ENCODE assay signal across 8 mouse cellular contexts in the genomic region with DNA sequence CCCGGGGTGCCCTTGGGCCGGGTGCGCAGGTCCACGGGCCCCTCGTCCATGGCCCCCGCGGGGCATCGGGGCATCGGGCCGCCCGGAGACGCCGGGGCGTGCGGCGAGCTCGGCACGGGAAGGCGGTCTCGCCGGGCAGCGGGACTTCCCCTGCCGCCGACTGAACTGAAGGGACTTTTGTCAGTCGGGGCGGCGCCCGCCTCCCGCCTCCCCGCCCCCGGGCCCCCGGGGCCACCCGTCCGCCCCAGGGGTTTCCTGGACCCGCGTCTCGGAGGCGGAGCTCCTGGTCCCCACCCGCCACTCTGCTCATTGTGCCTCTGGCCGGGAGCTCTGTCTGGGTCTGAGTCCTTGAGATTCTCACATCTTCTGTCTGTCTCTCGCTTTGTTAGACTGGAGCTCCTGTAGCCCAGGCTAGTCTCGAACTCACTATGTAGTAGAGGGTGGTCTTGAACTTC. TPM values are rescaled to one million over a fixed set of nuclear protein-coding genes. Genes with fewer than 3 reads are reported as not detected.
DNase-seq lines count a peak whose midpoint lies in the region; ATAC-seq and TF ChIP-seq lines count a peak whose summit lies in the region.

Gene Bcl3, minus strand, starts transcription at position 167 of the 455 bp plus-strand sequence.

- H3K4me1 ChIP-seq in hindbrain, postnatal 0 days (ENCODE audit: insufficient read depth, low read length), result no peaks in the 10 kb centered on the region
- H3K4me1 ChIP-seq in liver, embryonic 13.5 days (replicated peaks), result peaks cover 42% of the 10 kb centered on the region

- no peaks in the 10 kb centered on the region for H3K9me3 ChIP-seq in hindbrain, postnatal 0 days (ENCODE audit: low read length)
- H3K9me3 ChIP-seq in liver, embryonic 13.5 days (replicated peaks), result 0 out of 2 replicates have a peak, but pooled peaks cover 3% of the 10 kb centered on the region

- 1% methylated on average over 37 of the region's 42 CpGs for WGBS in hindbrain, postnatal 0 days
- WGBS in liver, embryonic 13.5 days (ENCODE audit: insufficient replicate concordance), result under 1% methylated on average over 37 of the region's 42 CpGs

- TF ChIP-seq CTCF in hindbrain, postnatal 0 days (IDR thresholded peaks at IDR 0.05; ENCODE audit: low read depth), result no peak

- ATAC-seq in hindbrain, postnatal 0 days, result no peak
- ATAC-seq in liver, embryonic 13.5 days (ENCODE audit: low read depth), result no peak

- no peak within 1 kb of the TSS for H3K27ac ChIP-seq in hindbrain, postnatal 0 days
- peak within 1 kb of the TSS; percentile 84 for H3K27ac ChIP-seq in liver, embryonic 13.5 days

- H3K4me2 ChIP-seq in hindbrain, postnatal 0 days (ENCODE audit: low read depth, low read length), result peak within 1 kb of the TSS; percentile 54
- H3K4me2 ChIP-seq in liver, embryonic 13.5 days, result peak within 1 kb of the TSS; percentile 66

- peak; percentile 78 to 79 for DNase-seq in B cell, adult 2 months
- DNase-seq in adrenal gland, adult (ENCODE audit: inconsistent age in 2 of 2, low spot score in 1 of 2), result peak; percentile 88 to 92
- DNase-seq in gastrocnemius, postnatal 14 days, result peak; percentile 72
- DNase-seq in hindbrain, postnatal 0 days (ENCODE audit: low spot score), result no peak
- DNase-seq in liver, embryonic 13.5 days, result no peak
- peak; percentile 36 for DNase-seq in neural tube, embryonic 10.5 days (ENCODE audit: extremely low spot score, low spot score)
- DNase-seq in urinary bladder, postnatal 25 days (ENCODE audit: low spot score), result peak; percentile 65
- DNase-seq in cerebellum, adult 9-11 months, result no peak

- peak within 1 kb of the TSS; percentile 41; the same call in 1 of the 2 replicates for H3K9ac ChIP-seq in hindbrain, postnatal 0 days (replicated peaks; ENCODE audit: low read length)
- peak within 1 kb of the TSS; percentile 67 for H3K9ac ChIP-seq in liver, embryonic 13.5 days

- H3K27me3 ChIP-seq in hindbrain, postnatal 0 days (ENCODE audit: insufficient read depth, low read length), result peaks cover 12% of the 10 kb centered on the region
- peaks cover 37% of the 10 kb centered on the region for H3K27me3 ChIP-seq in liver, embryonic 13.5 days

- H3K36me3 ChIP-seq in hindbrain, postnatal 0 days (ENCODE audit: insufficient read depth, low read length), result no peaks in the 10 kb centered on the region
- peaks cover 6% of the 10 kb centered on the region; the same call in 1 of the 2 replicates for H3K36me3 ChIP-seq in liver, embryonic 13.5 days

- H3K4me3 ChIP-seq in hindbrain, postnatal 0 days (ENCODE audit: low read length), result peak within 1 kb of the TSS; percentile 28
- H3K4me3 ChIP-seq in liver, embryonic 13.5 days (replicated peaks), result peak within 1 kb of the TSS; percentile 59

- intact Hi-C loops in gastrocnemius, postnatal 14 days (cut with DNase I; ENCODE audit: low total_unique reads), result no loop called here

RNA-seq across cellular contexts. Expression of gene Bcl3, which starts in this region (rescaled TPM):
- total RNA-seq in gastrocnemius, postnatal 14 days (2021), result 1 to 10 TPM; 3.2 to 4.1 TPM
- 0.40 and 0.89 TPM in 2 replicates for total RNA-seq in hindbrain, postnatal 0 days (2014; rRNA removed)
- 0.66 and 1.1 TPM in 2 replicates for polyA plus RNA-seq in hindbrain, postnatal 0 days (2015; fragmentation: Nextera tagmentation; extraction: Ambion mirVana)
- 3.0 and 3.9 TPM in 2 replicates for polyA plus RNA-seq in liver, embryonic 13.5 days (2015; fragmentation: Nextera tagmentation; extraction: Ambion mirVana)

Comparison
In these comparisons a context has a peak if more than half of its experiments do, and no peak if none do; other contexts are left out.
1. DNase-seq: peak in B cell, adult 2 months (2 of 2), adrenal gland, adult (2 of 2), gastrocnemius, postnatal 14 days (single experiment), neural tube, embryonic 10.5 days (single experiment) and urinary bladder, postnatal 25 days (single experiment); none in hindbrain, postnatal 0 days (single experiment), liver, embryonic 13.5 days (single experiment) and cerebellum, adult 9-11 months (single experiment).